Mouse (Mus musculus) liver, embryonic 14.5 days (tissue): ENCODE data around the gene Slc37a4. TPM values are rescaled to one million over a fixed set of nuclear protein-coding genes. Genes with fewer than 3 reads are reported as not detected.
A peak's percentile ranks its signal among the peaks of the same experiment; 100 is the strongest.

ENCODE experiments used
- ATAC-seq: fragments of 200-750 bp; cut with Nextera tagmentation; 2 replicates; pipeline ENCODE4 v1.8.0; 2017; ENCODE audit warnings: moderate number of reproducible peaks, mild to moderate bottlenecking, moderate library complexity; ENCODE audit not compliant: insufficient read depth
- DNase-seq, 3 experiments: peaks; one replicate each; pipeline ENCODE4 v3.0.0-alpha.2; 2012 to 2013; ENCODE audit warnings: low read depth in 3 of 3, low spot score in 3 of 3
- H3K27ac ChIP-seq: fragments of 300-500 bp; sonication (generic); 2 replicates; pipeline ENCODE4 v1.5.1; 2014; ENCODE audit warnings: moderate library complexity, mild to moderate bottlenecking, control low read depth, inconsistent platforms
- H3K27me3 ChIP-seq: fragments of 300-500 bp; sonication (generic); 2 replicates; pipeline ENCODE4 v1.6.1; 2014; ENCODE audit warnings: mild to moderate bottlenecking, low read length, moderate library complexity; ENCODE audit not compliant: control insufficient read depth, insufficient read depth
- H3K36me3 ChIP-seq: fragments of 300-500 bp; sonication (generic); replicated peaks from 2 replicates; pipeline ENCODE4 v1.6.1; 2014; ENCODE audit warnings: low read depth; ENCODE audit not compliant: control insufficient read depth, insufficient read depth
- H3K4me1 ChIP-seq, 2 experiments: fragments of 200-500 bp in 1 of 2; fragments of 300-500 bp in 1 of 2; sonication (generic) in 1 of 2; replicated peaks; 2 replicates each; pipeline ENCODE4 v1.6.1; 2012 to 2014; ENCODE audit warnings: antibody characterized with exemption in 1 of 2, inconsistent platforms in 1 of 2, low read length in 1 of 2; ENCODE audit not compliant: control insufficient read depth in 2 of 2, insufficient read depth in 2 of 2
- H3K4me2 ChIP-seq: fragments of 300-500 bp; sonication (generic); 2 replicates; pipeline ENCODE4 v1.6.1; 2014; ENCODE audit warnings: low read depth, mild to moderate bottlenecking, control low read depth, moderate library complexity
- H3K4me3 ChIP-seq, 2 experiments: fragments of 200-500 bp in 1 of 2; fragments of 300-500 bp in 1 of 2; sonication (generic) in 1 of 2; 2 replicates each; pipeline ENCODE4 v1.5.1; 2012 to 2014; ENCODE audit warnings: low read depth in 2 of 2, low read length in 2 of 2, mild to moderate bottlenecking in 2 of 2, control low read depth in 1 of 2, inconsistent platforms in 1 of 2, moderate library complexity in 1 of 2; ENCODE audit not compliant: insufficient read depth in 1 of 2
- H3K9ac ChIP-seq: fragments of 300-500 bp; sonication (generic); replicated peaks from 2 replicates; pipeline ENCODE4 v1.6.1; 2014; ENCODE audit warnings: mild to moderate bottlenecking, control low read depth, moderate library complexity
- H3K9me3 ChIP-seq: fragments of 300-500 bp; sonication (generic); 2 replicates; pipeline ENCODE4 v1.6.1; 2016; ENCODE audit warnings: low read length, mixed read lengths; ENCODE audit not compliant: control insufficient read depth
- CTCF ChIP-seq: IDR thresholded peaks from 2 replicates; pipeline ENCODE4 v1.5.1; 2016; ENCODE audit warnings: antibody characterized with exemption, low read depth, control low read depth
- EP300 ChIP-seq: IDR thresholded peaks from 2 replicates; pipeline ENCODE4 v1.6.1; 2016; ENCODE audit warnings: antibody characterized with exemption, low read depth
- WGBS: fragments of 180-500 bp; shearing (Covaris S2); extraction: QIAGEN DNeasy Blood & Tissue Kit; methylation state at CpG from one replicate; pipeline ENCODE4 v1.1.7; 2014; ENCODE audit not compliant: insufficient replicate concordance; 5-methylcytosine and 5-hydroxymethylcytosine counted together
- polyA plus RNA-seq, 2 experiments: library from polyadenylated mRNA; depleted of rRNA in 1 of 2; stranded (reverse) in 1 of 2; unstranded in 1 of 2; fragments of >200 nt; fragmentation: Nextera tagmentation in 1 of 2; extraction: Ambion mirVana in 1 of 2; gene quantifications; 2 replicates each; pipeline versions ENCODE4 v1.2.1 to v1.2.3; 2012 to 2014

Slc37a4 gene
- polyA plus RNA-seq, 2 experiments = 15.9 to 26.6 TPM

GRCm38 (mm10) chr9:44410647-44411336 is 14.1 kb downstream of the Slc37a4 start:
- Histone ChIP-seq H3K4me3 (no peak overlapping the region), H3K36me3 (peaks cover 61% of the 10 kb centered on the region), H3K9ac (no peak overlapping the region), H3K4me2 (no peak overlapping the region), H3K4me1 (peaks cover 10 to 28% of the 10 kb centered on the region in 2 experiments), H3K27ac (no peak overlapping the region; the same call in 1 of the 2 replicates), H3K27me3 (no peaks in the 10 kb centered on the region), H3K9me3 (no peaks in the 10 kb centered on the region)
- 68% methylated on average over 2 of the region's 2 CpGs for WGBS
- ATAC-seq (no peak), DNase-seq (no peak)
- TF ChIP-seq EP300 (no peak), CTCF (no peak)

GRCm38 (mm10) chr9:44411601-44412130 is 15.0 kb downstream of the Slc37a4 start:
- TF ChIP-seq EP300 = no peak
- TF ChIP-seq CTCF = no peak
- no peak overlapping the region; the same call in 1 of the 2 replicates for H3K27ac ChIP-seq
- whole genome bisulfite sequencing = 61% methylated on average over 1 of the region's 1 CpGs
- DNase-seq = no peak
- H3K4me3 ChIP-seq = no peak overlapping the region
- no peak overlapping the region for H3K4me2 ChIP-seq
- H3K4me1 ChIP-seq = peaks cover 5 to 26% of the 10 kb centered on the region in 2 experiments
- no peaks in the 10 kb centered on the region for H3K9me3 ChIP-seq
- no peak for ATAC-seq
- no peaks in the 10 kb centered on the region for H3K27me3 ChIP-seq
- H3K9ac ChIP-seq = no peak overlapping the region
- H3K36me3 ChIP-seq = peaks cover 65% of the 10 kb centered on the region

GRCm38 (mm10) chr9:44412306-44412705 is 15.7 kb downstream of the Slc37a4 start:
- Histone ChIP-seq H3K9me3 (no peaks in the 10 kb centered on the region), H3K27me3 (no peaks in the 10 kb centered on the region), H3K4me2 (no peak overlapping the region), H3K36me3 (peaks cover 65% of the 10 kb centered on the region), H3K27ac (peak overlapping the region; percentile 0; the same call in 1 of the 2 replicates), H3K4me1 (peaks cover 5 to 31% of the 10 kb centered on the region in 2 experiments), H3K9ac (no peak overlapping the region), H3K4me3 (no peak overlapping the region)
- DNase-seq (no peak), ATAC-seq (peak; percentile 8; the same call in 1 of the 2 replicates)
- WGBS = 20% methylated on average over 4 of the region's 4 CpGs
- no peak for TF ChIP-seq CTCF
- no peak for TF ChIP-seq EP300

GRCm38 (mm10) chr9:44412781-44413180 is 16.1 kb downstream of the Slc37a4 start:
- no peak for ATAC-seq
- H3K4me1 ChIP-seq = peaks cover 5 to 31% of the 10 kb centered on the region in 2 experiments

GRCm38 (mm10) chr9:44417156-44417891 is 20.7 kb downstream of the Slc37a4 start:
- WGBS = 4% methylated on average over 26 of the region's 26 CpGs
- H3K9ac ChIP-seq = peak overlapping the region; percentile 92
- ATAC-seq (peak; percentile 72), DNase-seq (no peak)
- H3K4me3 ChIP-seq = peak overlapping the region; percentile 79 to 94
- no peaks in the 10 kb centered on the region for H3K9me3 ChIP-seq
- H3K27me3 ChIP-seq = no peaks in the 10 kb centered on the region
- H3K4me2 ChIP-seq = peak overlapping the region; percentile 91
- H3K4me1 ChIP-seq = peaks cover 0 to 14% of the 10 kb centered on the region in 2 experiments
- TF ChIP-seq CTCF = no peak
- no peak for TF ChIP-seq EP300
- H3K27ac ChIP-seq = peak overlapping the region; percentile 72
- H3K36me3 ChIP-seq = peaks cover 29% of the 10 kb centered on the region

More at GRCm38 (mm10) chr9:44412781-44413180, 16.1 kb downstream of the Slc37a4 start:
- Histone ChIP-seq H3K9ac (no peak overlapping the region), H3K4me2 (no peak overlapping the region), H3K36me3 (peaks cover 65% of the 10 kb centered on the region), H3K27ac (peak overlapping the region; percentile 0; the same call in 1 of the 2 replicates), H3K4me3 (no peak overlapping the region), H3K27me3 (no peaks in the 10 kb centered on the region), H3K9me3 (no peaks in the 10 kb centered on the region)
- 82% methylated on average over 2 of the region's 2 CpGs for WGBS
- DNase-seq = no peak
- no peak for TF ChIP-seq EP300
- TF ChIP-seq CTCF = no peak
